Mouse (Mus musculus) liver, adult 2 months (tissue): ENCODE measurements at regions not wholly inside any gene's neighbourhood (a gene's known extent, or its start where the extent isn't known, plus 50 kb on each side); places are given as distances from the start of the nearest gene placed in this dataset.

Source experiments
- DNase-seq: peaks from one replicate; pipeline ENCODE4 v3.0.0-alpha.2; 2011; ENCODE audit warnings: low read depth, low spot score; ENCODE audit errors: extremely low read depth
- H3K27ac ChIP-seq: fragments of 200-500 bp; replicated peaks from 2 replicates; pipeline ENCODE4 v1.5.1; 2012; ENCODE audit warnings: low read depth, mild to moderate bottlenecking, control low read depth, inconsistent platforms, low read length; ENCODE audit not compliant: insufficient read depth
- H3K27me3 ChIP-seq: fragments of 200-500 bp; 2 replicates; pipeline ENCODE4 v1.6.1; 2012; ENCODE audit warnings: mild to moderate bottlenecking, moderate library complexity, low read length, inconsistent platforms; ENCODE audit not compliant: control insufficient read depth, insufficient read depth
- H3K36me3 ChIP-seq: fragments of 200-500 bp; 2 replicates; pipeline ENCODE4 v1.6.1; 2012; ENCODE audit warnings: low read length, inconsistent platforms; ENCODE audit not compliant: control insufficient read depth, insufficient read depth
- H3K4me1 ChIP-seq: fragments of 200-500 bp; 2 replicates; pipeline ENCODE4 v1.6.1; 2011; ENCODE audit warnings: low read length; ENCODE audit not compliant: control insufficient read depth, insufficient read depth
- H3K4me3 ChIP-seq: fragments of 200-500 bp; 2 replicates; pipeline ENCODE4 v1.5.1; 2011; ENCODE audit warnings: low read depth, mild to moderate bottlenecking, control low read depth, low read length, moderate library complexity; ENCODE audit not compliant: insufficient read depth
- H3K79me2 ChIP-seq: fragments of 200-500 bp; 2 replicates; pipeline ENCODE4 v1.6.1; 2012; ENCODE audit warnings: inconsistent platforms, mild to moderate bottlenecking, low read length, moderate library complexity; ENCODE audit not compliant: control insufficient read depth, insufficient read depth
- H3K9ac ChIP-seq: fragments of 200-500 bp; 2 replicates; pipeline ENCODE4 v1.6.1; 2012; ENCODE audit warnings: low read depth, mild to moderate bottlenecking, control low read depth, inconsistent platforms, low read length
- CTCF ChIP-seq: fragments of 200-500 bp; IDR thresholded peaks from 2 replicates; pipeline ENCODE4 v1.5.1; 2011; ENCODE audit warnings: low read depth, low read length, control low read depth
- POLR2A ChIP-seq: fragments of 200-500 bp; IDR thresholded peaks from 2 replicates; pipeline ENCODE4 v1.6.1; 2011; ENCODE audit warnings: low read length, control low read depth; ENCODE audit not compliant: insufficient read depth; ENCODE audit errors: extremely low read depth
- WGBS: fragments of 180-500 bp; shearing (Covaris S2); methylation state at CpG from one replicate; pipeline ENCODE4 v1.1.7; 2018; 5-methylcytosine and 5-hydroxymethylcytosine counted together

DNA sequence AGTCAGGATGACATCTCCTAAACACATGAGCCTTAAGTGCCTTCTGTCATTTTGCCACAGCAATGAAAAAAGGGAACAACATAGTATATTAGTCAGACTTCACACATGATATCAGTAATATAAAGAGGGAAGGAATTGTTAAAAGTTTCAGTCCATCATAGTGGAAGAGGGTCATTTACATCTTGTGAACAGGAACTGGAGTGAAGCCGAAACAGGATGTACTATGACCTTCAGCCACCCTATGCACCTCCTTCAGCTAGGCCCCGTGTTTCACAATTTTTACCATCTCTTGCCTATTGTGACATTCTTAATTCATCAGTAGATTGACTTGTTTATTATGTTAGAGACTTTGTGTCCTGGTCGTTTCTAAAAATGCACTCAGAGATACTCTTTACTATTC is 59.8 kb upstream of the St3gal5 start:
- no peak overlapping the region for H3K4me3 ChIP-seq
- H3K27me3 ChIP-seq, result no peaks in the 10 kb centered on the region
- H3K27ac ChIP-seq, result no peak overlapping the region
- H3K79me2 ChIP-seq, result no peaks in the 10 kb centered on the region
- peak; percentile 67 for DNase-seq
- peaks cover 1% of the 10 kb centered on the region; the same call in 1 of the 2 replicates for H3K4me1 ChIP-seq
- no peaks in the 10 kb centered on the region for H3K36me3 ChIP-seq
- TF ChIP-seq CTCF (no peak), POLR2A (no peak)
- no peak overlapping the region for H3K9ac ChIP-seq
- 8% methylated on average over 3 of the region's 3 CpGs for WGBS

DNA sequence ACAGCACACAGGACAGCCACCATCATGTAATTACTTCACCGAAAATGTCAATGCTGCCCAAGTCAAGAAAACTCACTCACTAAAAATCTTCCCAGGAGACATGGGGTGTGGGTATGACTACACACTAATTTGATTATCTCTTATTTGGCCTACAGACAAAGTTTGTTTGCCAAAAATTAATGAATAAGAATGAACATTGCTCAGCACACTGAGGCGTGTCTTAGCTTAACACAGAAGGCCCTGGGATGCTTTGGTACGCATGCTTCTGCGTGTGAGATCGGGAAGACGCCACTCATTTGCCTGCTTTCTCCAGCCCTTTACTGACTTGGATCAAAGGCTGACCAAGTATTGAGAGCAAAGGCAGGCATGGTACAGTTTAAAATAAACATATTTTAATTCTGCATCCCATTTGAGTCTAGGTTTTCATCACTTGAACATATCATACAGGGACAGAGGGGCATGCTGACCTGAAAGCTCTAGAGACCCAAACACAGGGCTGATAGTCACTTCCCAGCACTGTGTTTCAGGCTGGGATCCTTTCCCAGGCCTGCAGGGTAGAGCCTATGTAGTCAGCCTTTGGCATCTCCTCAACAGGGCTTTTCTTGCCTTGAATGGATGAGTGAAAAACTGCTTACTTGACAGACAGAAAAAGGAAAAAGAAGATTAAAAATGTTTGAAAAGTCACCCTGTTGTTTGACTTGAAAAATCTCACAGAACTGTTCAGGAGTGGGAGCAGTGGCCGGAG is 53.3 kb upstream of the St3gal5 start:
- DNase-seq, result no peak
- H3K4me1 ChIP-seq, result no peaks in the 10 kb centered on the region
- H3K9ac ChIP-seq, result no peak overlapping the region
- H3K27ac ChIP-seq, result no peak overlapping the region
- no peaks in the 10 kb centered on the region for H3K27me3 ChIP-seq
- no peaks in the 10 kb centered on the region for H3K36me3 ChIP-seq
- WGBS, result 97% methylated on average over 7 of the region's 7 CpGs
- no peak overlapping the region for H3K4me3 ChIP-seq
- no peak for TF ChIP-seq CTCF
- TF ChIP-seq POLR2A, result no peak
- H3K79me2 ChIP-seq, result no peaks in the 10 kb centered on the region
